Mouse (Mus musculus): ENCODE results near the gene Cenps. TPM values are rescaled to one million over a fixed set of nuclear protein-coding genes. Genes with fewer than 3 reads are reported as not detected.

The Cenps gene
- polyA plus RNA-seq, 1 experiment from 2014 or later, result 12.5 TPM

- ChIA-PET CTCF (interaction anchor here (1.1 kb wide), 1 partner anchor 15 kb away, joined by 3 read pairs; no protein-coding TSS in a partner anchor), POLR2A (no interaction called here)
- H3K27me3 ChIP-seq, result no peaks in the 10 kb centered on the region
- in situ Hi-C loops (cut with MboI; ENCODE audit: low pct_unique_long_range_greater_than_20kb), result no loop called here
- DNase-seq (ENCODE audit: low read depth, low spot score) (no peak), ATAC-seq (no peak)
- TF ChIP-seq CTCF (IDR thresholded peaks at IDR 0.05), result no peak
These were observed 21.8 kb upstream of the Cenps start for GRCm38 (mm10) chr4:149159203-149159602.

DNA sequence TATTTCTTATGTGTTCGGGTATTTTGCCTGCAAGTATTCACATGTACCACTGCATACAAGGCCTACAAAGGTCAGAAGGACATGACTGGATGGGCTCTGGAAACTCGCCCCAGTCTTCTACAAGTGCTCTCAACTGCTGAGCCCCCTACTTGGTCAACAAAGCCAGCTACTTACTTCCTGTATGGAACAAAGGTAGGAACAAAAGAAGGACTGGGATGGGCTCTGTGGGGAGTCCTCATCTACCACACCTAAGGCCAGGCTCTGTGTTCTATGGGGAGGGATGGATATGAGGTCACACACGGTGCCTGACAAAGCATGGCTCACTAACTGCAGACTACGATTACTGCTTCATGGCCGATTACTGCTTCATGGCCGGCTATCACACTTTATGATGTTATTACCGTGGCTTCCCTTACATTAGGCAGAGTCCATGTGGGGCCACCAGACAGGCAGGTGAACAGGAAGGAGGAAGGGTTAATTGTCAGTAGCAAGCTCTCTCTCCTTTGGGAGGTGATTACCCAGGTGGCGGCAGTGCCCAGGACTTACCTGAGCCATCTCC, 20.1 kb upstream of the Cenps start:
- H3K27me3 ChIP-seq, result no peaks in the 10 kb centered on the region
- DNase-seq (ENCODE audit: low read depth, low spot score) (no peak), ATAC-seq (no peak)
- POLR2A ChIA-PET, result no interaction called here
- CTCF ChIA-PET, result no interaction called here
- in situ Hi-C loops (cut with MboI; ENCODE audit: low pct_unique_long_range_greater_than_20kb), result no loop called here
- no peak for TF ChIP-seq CTCF (IDR thresholded peaks at IDR 0.05)

GRCm38 (mm10) chr4:149155711-149156110, 18.3 kb upstream of the Cenps start:
- ChIA-PET POLR2A (no interaction called here), CTCF (interaction anchor here (1.8 kb wide), 1 partner anchor 11 kb away, joined by 6 read pairs; no protein-coding TSS in a partner anchor)
- DNase-seq (ENCODE audit: low read depth, low spot score) (no peak), ATAC-seq (no peak)
- TF ChIP-seq CTCF (IDR thresholded peaks at IDR 0.05), result no peak
- in situ Hi-C loops (cut with MboI; ENCODE audit: low pct_unique_long_range_greater_than_20kb), result no loop called here
- no peaks in the 10 kb centered on the region for H3K27me3 ChIP-seq

- H3K27me3 ChIP-seq, result no peaks in the 10 kb centered on the region
- ATAC-seq (no peak), DNase-seq (ENCODE audit: low read depth, low spot score) (no peak)
- in situ Hi-C loops (cut with MboI; ENCODE audit: low pct_unique_long_range_greater_than_20kb), result no loop called here
- no peak for TF ChIP-seq CTCF (IDR thresholded peaks at IDR 0.05)
- ChIA-PET CTCF (interaction anchor here (1.1 to 1.8 kb wide), 3 partner anchors 11 to 153 kb away, joined by 3 to 6 read pairs (median 3); partner anchors contain the start of gene Kif1b), POLR2A (interaction anchor here (0.6 kb wide), 1 partner anchor 10 kb away, joined by 3 read pairs; no protein-coding TSS in a partner anchor)
These were observed 17.4 kb upstream of the Cenps start for GRCm38 (mm10) chr4:149154859-149155258.

GRCm38 (mm10) chr4:149150721-149151120, 13.3 kb upstream of the Cenps start:
- TF ChIP-seq CTCF (IDR thresholded peaks at IDR 0.05), result no peak

GRCm38 (mm10) chr4:149150256-149150655, 12.8 kb upstream of the Cenps start:
- no peak for TF ChIP-seq CTCF (IDR thresholded peaks at IDR 0.05)
- in situ Hi-C loops (cut with MboI; ENCODE audit: low pct_unique_long_range_greater_than_20kb), result no loop called here
- ATAC-seq (no peak), DNase-seq (ENCODE audit: low read depth, low spot score) (no peak)
- ChIA-PET POLR2A (no interaction called here), CTCF (no interaction called here)
- no peaks in the 10 kb centered on the region for H3K27me3 ChIP-seq

More at GRCm38 (mm10) chr4:149150721-149151120, 13.3 kb upstream of the Cenps start:
- CTCF ChIA-PET, result no interaction called here
- in situ Hi-C loops (cut with MboI; ENCODE audit: low pct_unique_long_range_greater_than_20kb), result no loop called here
- DNase-seq (ENCODE audit: low read depth, low spot score) (no peak), ATAC-seq (no peak)
- POLR2A ChIA-PET, result no interaction called here
- H3K27me3 ChIP-seq, result no peaks in the 10 kb centered on the region

GRCm38 (mm10) chr4:149149611-149150010, 12.2 kb upstream of the Cenps start:
- TF ChIP-seq CTCF (IDR thresholded peaks at IDR 0.05), result no peak
- ATAC-seq (no peak), DNase-seq (ENCODE audit: low read depth, low spot score) (no peak)
- POLR2A ChIA-PET, result no interaction called here
- CTCF ChIA-PET, result no interaction called here
- no peaks in the 10 kb centered on the region for H3K27me3 ChIP-seq
- in situ Hi-C loops (cut with MboI; ENCODE audit: low pct_unique_long_range_greater_than_20kb), result loop anchor here (10.0 kb wide), 2 partner anchors 395 to 455 kb away; no protein-coding TSS in a partner anchor

- ChIA-PET CTCF (no interaction called here), POLR2A (no interaction called here)
- no peaks in the 10 kb centered on the region for H3K27me3 ChIP-seq
- DNase-seq (ENCODE audit: low read depth, low spot score), result no peak
- ATAC-seq, result no peak
- in situ Hi-C loops (cut with MboI; ENCODE audit: low pct_unique_long_range_greater_than_20kb), result loop anchor here (10.0 kb wide), 2 partner anchors 396 to 456 kb away; no protein-coding TSS in a partner anchor
- no peak for TF ChIP-seq CTCF (IDR thresholded peaks at IDR 0.05)
These were observed 11.8 kb upstream of the Cenps start for GRCm38 (mm10) chr4:149149196-149149595.

GRCm38 (mm10) chr4:149148084-149148483, 10.7 kb upstream of the Cenps start:
- ATAC-seq (no peak), DNase-seq (ENCODE audit: low read depth, low spot score) (no peak)
- POLR2A ChIA-PET, result no interaction called here
- TF ChIP-seq CTCF (IDR thresholded peaks at IDR 0.05), result no peak
- H3K27me3 ChIP-seq, result no peaks in the 10 kb centered on the region
- in situ Hi-C loops (cut with MboI; ENCODE audit: low pct_unique_long_range_greater_than_20kb), result loop anchor here (10.0 kb wide), 2 partner anchors 397 to 457 kb away; no protein-coding TSS in a partner anchor
- CTCF ChIA-PET, result interaction anchor here (1.2 kb wide), 1 partner anchor 35 kb away, joined by 4 read pairs; no protein-coding TSS in a partner anchor

DNA sequence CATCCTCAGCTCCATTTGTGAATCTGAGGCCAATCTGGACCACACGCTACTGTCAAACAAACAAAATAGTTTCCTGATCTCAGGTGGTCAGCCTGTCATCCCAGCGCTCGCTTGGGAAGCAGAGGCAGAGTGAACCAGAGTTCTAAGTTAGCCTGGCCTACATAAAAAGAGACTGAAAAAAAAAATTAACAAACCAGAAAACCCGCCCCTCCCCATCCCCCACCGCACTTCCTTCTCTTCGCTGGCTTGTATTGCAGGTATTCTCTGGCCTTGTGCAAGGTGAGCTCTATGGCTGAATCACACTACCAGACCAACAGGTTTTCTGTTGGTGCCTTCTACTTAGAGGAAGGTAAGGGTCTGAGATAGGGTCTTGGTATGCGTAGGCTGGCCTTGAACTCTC, 10.1 kb upstream of the Cenps start:
- no peak for TF ChIP-seq CTCF (IDR thresholded peaks at IDR 0.05)
- in situ Hi-C loops (cut with MboI; ENCODE audit: low pct_unique_long_range_greater_than_20kb), result loop anchor here (10.0 kb wide), 2 partner anchors 397 to 457 kb away; no protein-coding TSS in a partner anchor
- POLR2A ChIA-PET, result no interaction called here
- DNase-seq (ENCODE audit: low read depth, low spot score) (no peak), ATAC-seq (no peak)
- CTCF ChIA-PET, result interaction anchor here (1.2 kb wide), 1 partner anchor 35 kb away, joined by 4 read pairs; no protein-coding TSS in a partner anchor
- no peaks in the 10 kb centered on the region for H3K27me3 ChIP-seq

GRCm38 (mm10) chr4:149145151-149145550, 7.7 kb upstream of the Cenps start:
- in situ Hi-C loops (cut with MboI; ENCODE audit: low pct_unique_long_range_greater_than_20kb), result loop anchor here (10.0 kb wide), 2 partner anchors 400 to 460 kb away; no protein-coding TSS in a partner anchor
- CTCF ChIA-PET, result interaction anchor here (0.6 to 1.7 kb wide), 16 partner anchors 10 to 301 kb away, joined by 3 to 9 read pairs (median 4); partner anchors contain the start of gene Kif1b
- DNase-seq (ENCODE audit: low read depth, low spot score) (no peak), ATAC-seq (no peak)
- H3K27me3 ChIP-seq, result no peaks in the 10 kb centered on the region
- POLR2A ChIA-PET, result no interaction called here
- no peak for TF ChIP-seq CTCF (IDR thresholded peaks at IDR 0.05)
